Mouse (Mus musculus): Measurements from ENCODE around the gene Trim30d. TPM values are rescaled to one million over a fixed set of nuclear protein-coding genes. Genes with fewer than 3 reads are reported as not detected.
"Not testable (repeated sequence)": the region's sequence is repeated elsewhere in the genome, so short reads cannot be mapped to it uniquely, and the experiment has no call there.

Trim30d gene
- polyA plus RNA-seq (2016; fragmentation: Nextera tagmentation; extraction: Ambion mirVana), result 0.11 TPM in 1 of 2 replicates, not detected in the other

GRCm38 (mm10) chr7:104507421-104508065 lies at the start of gene Trim30d:
Gene Trim30d (minus strand): TSS chr7:104507849.
- not testable (repeated sequence) for H3K36me3 ChIP-seq (replicated peaks); H3K27ac ChIP-seq; H3K9me3 ChIP-seq; H3K4me3 ChIP-seq; DNase-seq (ENCODE audit: extremely low spot score, low spot score); H3K4me1 ChIP-seq; H3K27me3 ChIP-seq (ENCODE audit: poor library complexity, severe bottlenecking)

DNA sequence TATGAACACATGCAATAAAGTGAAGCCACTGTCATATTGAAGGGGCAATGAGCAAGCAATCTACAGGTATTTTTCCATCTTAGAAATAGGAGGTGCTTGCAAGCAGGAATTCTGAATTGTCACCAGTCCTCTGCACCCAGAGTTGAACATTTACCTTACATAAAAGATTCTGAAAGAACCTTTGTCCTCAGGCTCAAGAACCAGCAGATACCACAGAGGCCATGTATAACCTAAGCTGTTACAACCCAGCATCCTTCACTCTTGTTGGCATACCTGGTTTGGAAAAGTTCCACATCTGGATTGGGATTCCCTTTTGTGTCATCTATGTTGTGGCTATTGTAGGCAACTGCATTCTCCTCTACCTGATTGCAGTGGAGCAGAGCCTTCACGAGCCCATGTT lies 45.1 kb upstream of the Trim30d start:
- 77% methylated on average over 1 of the region's 1 CpGs for WGBS

DNA sequence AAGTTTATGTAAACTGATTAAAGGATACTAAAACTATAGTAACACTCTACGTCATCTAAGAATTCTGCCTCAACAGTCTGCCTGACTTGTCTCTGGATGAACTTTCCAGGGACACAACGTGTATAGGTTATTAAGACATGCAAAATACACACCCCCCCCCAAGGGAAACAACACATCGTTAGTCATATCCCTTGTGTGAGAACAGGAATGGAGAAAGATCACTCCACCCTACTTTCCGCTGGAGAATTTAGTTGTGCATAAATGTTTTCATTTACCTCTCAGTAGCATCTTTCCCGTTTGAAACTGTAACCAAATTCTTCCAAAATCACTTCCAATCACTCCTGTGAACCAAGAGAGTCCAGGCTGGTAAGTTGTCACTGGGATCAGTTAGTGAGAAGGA lies 42.2 kb upstream of the Trim30d start, which contains the start of gene Olfr651:
Gene Olfr651 (plus strand): TSS at position 301 of the 400 bp plus-strand sequence.
- WGBS, result 87% methylated on average over 5 of the region's 5 CpGs
- no peaks in the 10 kb centered on the region for H3K36me3 ChIP-seq (replicated peaks)
- no peak within 1 kb of the TSS for H3K27ac ChIP-seq
- no peaks in the 10 kb centered on the region for H3K4me1 ChIP-seq
- no peaks in the 10 kb centered on the region for H3K27me3 ChIP-seq (ENCODE audit: poor library complexity, severe bottlenecking)
- H3K4me3 ChIP-seq, result no peak within 1 kb of the TSS
- no peaks in the 10 kb centered on the region; the same call in 1 of the 2 replicates for H3K9me3 ChIP-seq
- no peak for DNase-seq (ENCODE audit: extremely low spot score, low spot score)

More for the DNA sequence above, 45.1 kb upstream of the Trim30d start:
- Histone ChIP-seq H3K4me3 (no peak overlapping the region), H3K27me3 (ENCODE audit: poor library complexity, severe bottlenecking) (no peaks in the 10 kb centered on the region), H3K27ac (no peak overlapping the region), H3K4me1 (no peaks in the 10 kb centered on the region), H3K9me3 (no peaks in the 10 kb centered on the region), H3K36me3 (replicated peaks) (no peaks in the 10 kb centered on the region)
- no peak for DNase-seq (ENCODE audit: extremely low spot score, low spot score)

GRCm38 (mm10) chr7:104501589-104502371 lies 5.9 kb downstream of the Trim30d start:
- H3K27ac ChIP-seq, result peak overlapping the region; percentile 83
- H3K4me1 ChIP-seq, result no peaks in the 10 kb centered on the region
- H3K9me3 ChIP-seq, result no peaks in the 10 kb centered on the region
- WGBS, result 2% methylated on average over 53 of the region's 59 CpGs
- H3K27me3 ChIP-seq (ENCODE audit: poor library complexity, severe bottlenecking), result peaks cover 10% of the 10 kb centered on the region
- no peaks in the 10 kb centered on the region for H3K36me3 ChIP-seq (replicated peaks)
- DNase-seq (ENCODE audit: extremely low spot score, low spot score), result peak; percentile 46
- H3K4me3 ChIP-seq, result peak overlapping the region; percentile 61

DNA sequence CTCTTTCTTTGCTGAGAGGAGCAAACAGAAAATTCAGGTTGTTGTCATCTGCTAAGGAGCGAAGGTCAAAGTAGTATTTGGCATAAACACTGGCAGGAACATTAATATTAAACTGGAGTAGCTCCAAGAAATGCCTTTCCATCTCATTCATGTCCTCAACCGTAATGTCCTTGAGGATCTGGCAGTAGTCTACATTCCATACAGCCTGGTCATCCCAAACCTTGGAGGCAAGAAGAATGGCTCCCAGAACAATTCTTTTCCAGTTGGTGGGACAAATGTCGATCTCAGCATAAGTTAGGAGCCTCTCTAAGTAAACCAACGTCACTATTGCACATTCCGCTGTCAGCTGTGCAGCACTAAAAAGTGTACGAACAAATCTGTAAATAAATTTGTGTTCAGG lies 6.5 kb downstream of the Trim30d start:
- not testable (repeated sequence) for H3K9me3 ChIP-seq; H3K27ac ChIP-seq; H3K4me1 ChIP-seq; DNase-seq (ENCODE audit: extremely low spot score, low spot score); H3K4me3 ChIP-seq; H3K36me3 ChIP-seq (replicated peaks)
- WGBS, result 83% methylated on average over 6 of the region's 6 CpGs
- peaks cover 10% of the 10 kb centered on the region for H3K27me3 ChIP-seq (ENCODE audit: poor library complexity, severe bottlenecking)

DNA sequence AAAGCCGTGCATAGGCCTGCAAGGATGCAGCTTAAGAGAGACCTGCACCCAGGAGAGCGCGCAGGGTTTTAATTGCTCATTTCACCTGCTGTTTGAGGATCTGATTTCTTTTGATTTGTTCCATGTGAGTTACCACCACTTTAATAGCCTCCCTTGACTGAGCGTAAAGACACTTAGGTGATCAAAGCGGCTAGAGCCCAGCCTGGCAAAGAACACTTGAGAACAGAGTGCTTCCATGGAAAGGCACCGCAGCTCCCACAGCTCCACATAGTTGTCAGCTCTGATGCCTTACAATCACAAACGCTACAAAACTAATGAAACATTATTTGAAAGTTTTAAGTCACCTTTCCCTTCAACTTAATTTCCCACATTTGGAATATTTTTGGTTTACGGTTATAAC lies 8.2 kb downstream of the Trim30d start:
- not testable (repeated sequence) for H3K36me3 ChIP-seq (replicated peaks); H3K9me3 ChIP-seq; DNase-seq (ENCODE audit: extremely low spot score, low spot score); H3K4me3 ChIP-seq; H3K27ac ChIP-seq; H3K4me1 ChIP-seq
- WGBS, result 39% methylated on average over 7 of the region's 8 CpGs
- H3K27me3 ChIP-seq (ENCODE audit: poor library complexity, severe bottlenecking), result peaks cover 10% of the 10 kb centered on the region

- WGBS, result 79% methylated on average over 3 of the region's 3 CpGs
- no peak within 1 kb of the TSS for H3K4me3 ChIP-seq
Measured at GRCm38 (mm10) chr7:104465065-104465744, 42.4 kb downstream of the Trim30d start, which contains the start of gene Trim30a. Gene Trim30a (minus strand): TSS chr7:104465193.

GRCm38 (mm10) chr7:104445961-104446645 lies 61.5 kb downstream of the Trim30d start:
- 64% methylated on average over 2 of the region's 2 CpGs for WGBS
- H3K4me1 ChIP-seq, result no peaks in the 10 kb centered on the region
- no peaks in the 10 kb centered on the region for H3K27me3 ChIP-seq (ENCODE audit: poor library complexity, severe bottlenecking)
- H3K4me3 ChIP-seq, result no peak overlapping the region
- no peaks in the 10 kb centered on the region for H3K36me3 ChIP-seq (replicated peaks)
- H3K27ac ChIP-seq, result no peak overlapping the region
- DNase-seq (ENCODE audit: extremely low spot score, low spot score), result no peak
- H3K9me3 ChIP-seq, result no peaks in the 10 kb centered on the region

More at GRCm38 (mm10) chr7:104465065-104465744, 42.4 kb downstream of the Trim30d start, which contains the start of gene Trim30a:
- Histone ChIP-seq H3K27me3 (ENCODE audit: poor library complexity, severe bottlenecking) (no peaks in the 10 kb centered on the region), H3K27ac (no peak within 1 kb of the TSS), H3K4me1 (no peaks in the 10 kb centered on the region), H3K36me3 (replicated peaks) (no peaks in the 10 kb centered on the region), H3K9me3 (no peaks in the 10 kb centered on the region)
- no peak for DNase-seq (ENCODE audit: extremely low spot score, low spot score)

Other genes starting within 250 kb of the Trim30d start
- 0.05 and 0.16 TPM in 2 replicates for gene Trim5, start 219.8 kb downstream of the Trim30d start, polyA plus RNA-seq (2016; fragmentation: Nextera tagmentation; extraction: Ambion mirVana)
- gene Trim12a, start 192.4 kb downstream of the Trim30d start, polyA plus RNA-seq (2016; fragmentation: Nextera tagmentation; extraction: Ambion mirVana), result 1.1 and 1.2 TPM in 2 replicates
- gene Trim34b, start 178.4 kb downstream of the Trim30d start, polyA plus RNA-seq (2016; fragmentation: Nextera tagmentation; extraction: Ambion mirVana), result not detected in 2 replicates
- 0.23 and 0.68 TPM in 2 replicates for gene Trim12c, start 154.5 kb downstream of the Trim30d start, polyA plus RNA-seq (2016; fragmentation: Nextera tagmentation; extraction: Ambion mirVana)
- not detected in 2 replicates for gene Trim30b, start 138.0 kb downstream of the Trim30d start, polyA plus RNA-seq (2016; fragmentation: Nextera tagmentation; extraction: Ambion mirVana)
- 0.11 TPM in 1 of 2 replicates, not detected in the other for gene Trim30c, start 107.0 kb downstream of the Trim30d start, polyA plus RNA-seq (2016; fragmentation: Nextera tagmentation; extraction: Ambion mirVana)
- gene Trim30a, start 42.7 kb downstream of the Trim30d start, polyA plus RNA-seq (2016; fragmentation: Nextera tagmentation; extraction: Ambion mirVana), result 0.26 and 0.37 TPM in 2 replicates
- not detected in 2 replicates for gene Olfr651, start 42.3 kb upstream of the Trim30d start, polyA plus RNA-seq (2016; fragmentation: Nextera tagmentation; extraction: Ambion mirVana)
- not detected in 2 replicates for gene Olfr652, start 53.1 kb upstream of the Trim30d start, polyA plus RNA-seq (2016; fragmentation: Nextera tagmentation; extraction: Ambion mirVana)
- gene Olfr653, start 69.5 kb upstream of the Trim30d start, polyA plus RNA-seq (2016; fragmentation: Nextera tagmentation; extraction: Ambion mirVana), result not detected in 2 replicates
- gene Olfr654, start 79.2 kb upstream of the Trim30d start, polyA plus RNA-seq (2016; fragmentation: Nextera tagmentation; extraction: Ambion mirVana), result not detected in 2 replicates
- not detected in 2 replicates for gene Olfr655, start 93.9 kb upstream of the Trim30d start, polyA plus RNA-seq (2016; fragmentation: Nextera tagmentation; extraction: Ambion mirVana)
- 0.09 TPM in 1 of 2 replicates, not detected in the other for gene Olfr656, start 106.1 kb upstream of the Trim30d start, polyA plus RNA-seq (2016; fragmentation: Nextera tagmentation; extraction: Ambion mirVana)
- gene Olfr657, start 116.9 kb upstream of the Trim30d start, polyA plus RNA-seq (2016; fragmentation: Nextera tagmentation; extraction: Ambion mirVana), result not detected in 2 replicates
- gene Olfr658, start 139.5 kb upstream of the Trim30d start, polyA plus RNA-seq (2016; fragmentation: Nextera tagmentation; extraction: Ambion mirVana), result 0.06 and 0.07 TPM in 2 replicates
- gene Olfr659, start 158.9 kb upstream of the Trim30d start, polyA plus RNA-seq (2016; fragmentation: Nextera tagmentation; extraction: Ambion mirVana), result not detected in 2 replicates
- gene Olfr661, start 178.7 kb upstream of the Trim30d start, polyA plus RNA-seq (2016; fragmentation: Nextera tagmentation; extraction: Ambion mirVana), result not detected in 2 replicates

Data from forebrain, embryonic 10.5 days (tissue).